Mouse (Mus musculus) lung, adult 18-20 months (tissue): ENCODE results near the gene Vangl2.

Experiments
- DNase-seq, 2 experiments: peaks; one replicate each; pipeline ENCODE4 v3.0.0; 2022; ENCODE audit warnings: mixed read lengths in 2 of 2

The Vangl2 gene

GRCm38 (mm10) chr1:172027010-172027808 is 1.0 kb downstream of the Vangl2 start:
- DNase-seq = peak; percentile 73 to 80

GRCm38 (mm10) chr1:172026201-172026901 is 1.9 kb downstream of the Vangl2 start:
- DNase-seq = no peak

GRCm38 (mm10) chr1:172025201-172025904 is 2.9 kb downstream of the Vangl2 start:
- DNase-seq = no peak

DNA sequence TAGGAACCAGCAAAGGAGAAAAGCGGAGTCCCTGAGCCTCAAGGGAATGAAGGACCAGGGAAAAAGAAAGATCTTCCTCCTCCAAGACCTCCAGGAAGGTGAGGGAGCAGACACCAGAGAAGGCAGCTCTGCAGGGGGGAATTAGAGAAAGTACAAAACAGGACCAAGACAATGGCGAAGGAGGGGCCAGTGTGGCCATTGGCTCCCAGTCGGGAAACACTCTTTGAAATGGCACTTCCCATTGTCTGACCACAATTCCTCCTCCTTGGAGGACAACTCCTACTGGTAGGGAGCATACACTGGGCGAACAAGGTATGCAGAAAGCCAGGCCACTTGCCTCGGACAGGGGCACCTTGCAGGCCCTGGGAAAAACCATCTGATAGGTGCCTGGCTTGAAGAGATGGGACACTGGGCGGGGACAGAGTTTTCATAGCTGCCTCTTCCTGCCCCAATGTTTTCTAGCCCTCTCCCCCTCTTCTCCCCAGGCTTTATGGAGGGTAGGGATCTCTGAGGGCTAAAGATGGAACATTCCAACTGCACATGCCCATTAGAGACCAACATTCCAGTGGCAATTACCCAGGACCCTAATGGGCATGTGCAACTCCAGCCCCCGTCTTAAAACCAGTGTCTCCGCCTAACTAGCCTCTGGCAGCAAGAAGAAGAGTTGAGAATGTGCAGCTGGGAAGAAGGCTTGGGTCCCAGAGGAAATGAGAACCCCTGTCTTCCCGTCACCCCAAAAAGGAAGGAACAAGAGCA is 3.9 kb downstream of the Vangl2 start:
- DNase-seq = no peak

DNA sequence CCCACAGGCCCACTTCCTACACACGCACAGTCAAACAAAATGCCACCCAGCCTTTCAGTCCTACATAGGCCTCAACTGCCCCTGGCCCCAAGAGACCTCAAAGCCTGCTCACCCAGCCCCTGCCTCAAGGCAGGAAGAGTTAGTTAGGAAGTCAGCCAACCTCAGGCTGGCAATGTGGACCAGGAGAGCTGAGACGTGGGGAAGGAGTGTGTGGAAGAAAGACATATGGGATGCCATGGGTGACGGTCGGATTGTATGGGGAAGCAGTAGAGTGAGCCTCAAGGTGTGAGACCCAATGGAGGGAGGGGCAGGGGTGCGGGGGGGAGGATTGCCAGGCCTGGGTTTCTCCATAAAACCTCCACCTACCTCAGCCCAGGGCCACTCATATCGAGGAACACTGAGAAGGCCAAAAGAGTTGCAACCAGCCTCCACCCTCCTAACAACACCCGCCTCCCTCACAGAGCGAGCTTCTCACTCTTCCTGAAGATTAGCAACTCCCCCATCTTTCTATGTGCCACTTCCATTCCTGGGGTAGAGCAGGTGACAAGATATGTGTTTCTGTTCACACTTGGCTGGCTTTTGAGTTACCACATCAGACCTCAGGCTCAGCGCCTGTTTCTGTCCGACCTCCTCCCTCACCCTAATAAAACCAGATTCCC is 8.3 kb downstream of the Vangl2 start:
- no peak for DNase-seq

DNA sequence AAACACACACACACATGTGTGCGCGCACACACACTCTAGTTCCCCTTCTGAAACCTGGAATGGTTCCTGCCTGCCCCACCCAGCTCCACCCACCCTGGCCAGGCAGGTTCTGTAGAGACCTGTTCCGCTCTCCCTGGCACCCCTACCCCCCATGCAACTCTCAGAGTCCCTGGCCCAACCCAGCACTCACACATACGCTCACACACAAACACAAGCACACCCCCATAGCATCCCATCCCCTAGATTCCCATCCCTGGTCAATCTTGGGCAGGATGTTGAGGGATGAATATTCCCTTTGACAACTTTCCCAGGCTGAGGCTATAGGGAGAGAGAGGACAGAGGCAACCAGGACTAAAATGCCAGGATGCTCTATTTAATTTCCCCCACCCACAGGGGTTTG is 8.9 kb downstream of the Vangl2 start:
- DNase-seq = peak in 1 of 2 experiments; percentile 13

DNA sequence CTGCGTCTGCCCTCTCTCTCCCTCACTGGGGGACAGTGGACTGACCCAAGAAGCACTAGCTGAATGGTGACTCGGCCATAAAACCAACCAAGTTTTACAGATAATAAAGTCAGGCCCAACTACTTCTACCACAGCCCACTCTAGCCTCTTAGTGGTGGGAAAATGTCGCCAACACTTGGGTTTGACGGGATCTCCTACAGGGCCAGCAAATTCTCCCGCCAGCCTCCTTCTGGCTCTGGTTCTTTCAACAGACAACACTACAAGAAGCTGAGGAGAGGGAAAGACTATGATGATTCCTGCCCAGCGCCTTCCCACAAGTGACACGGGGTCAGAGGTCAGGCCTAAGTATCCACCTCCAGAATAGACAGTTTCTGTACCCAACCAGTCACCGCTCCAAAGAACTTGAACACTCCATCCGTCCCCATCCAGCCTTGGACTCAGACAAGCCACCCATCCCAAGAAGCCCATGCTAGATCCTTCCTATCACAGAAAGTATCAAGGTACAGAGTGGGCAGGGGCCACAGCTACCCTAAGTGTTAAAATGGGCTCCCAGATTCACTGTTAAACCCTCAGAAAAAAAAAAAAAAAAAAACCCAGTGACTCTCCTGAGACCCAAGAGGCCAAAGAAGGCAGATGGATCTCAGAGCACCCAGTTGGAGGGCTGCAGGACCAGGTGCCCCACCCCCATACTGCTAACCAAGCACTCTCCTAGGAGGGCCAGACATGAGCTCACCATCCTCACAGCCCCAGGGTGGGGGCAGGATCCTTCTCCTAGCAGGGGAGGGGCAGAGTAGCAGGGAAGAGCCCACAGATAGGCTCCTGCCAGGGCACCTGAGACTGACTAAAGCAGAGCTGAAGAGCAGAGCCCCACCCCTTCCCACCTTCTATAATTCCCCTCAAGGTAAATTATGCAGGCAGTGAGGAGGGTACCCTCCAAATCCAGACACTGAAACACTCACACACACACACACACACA is 9.6 kb downstream of the Vangl2 start:
- no peak for DNase-seq

- DNase-seq = no peak
Observed at GRCm38 (mm10) chr1:172017517-172018070, 10.7 kb downstream of the Vangl2 start.

- no peak for DNase-seq
Observed at GRCm38 (mm10) chr1:172016660-172017516, 11.4 kb downstream of the Vangl2 start.

DNA sequence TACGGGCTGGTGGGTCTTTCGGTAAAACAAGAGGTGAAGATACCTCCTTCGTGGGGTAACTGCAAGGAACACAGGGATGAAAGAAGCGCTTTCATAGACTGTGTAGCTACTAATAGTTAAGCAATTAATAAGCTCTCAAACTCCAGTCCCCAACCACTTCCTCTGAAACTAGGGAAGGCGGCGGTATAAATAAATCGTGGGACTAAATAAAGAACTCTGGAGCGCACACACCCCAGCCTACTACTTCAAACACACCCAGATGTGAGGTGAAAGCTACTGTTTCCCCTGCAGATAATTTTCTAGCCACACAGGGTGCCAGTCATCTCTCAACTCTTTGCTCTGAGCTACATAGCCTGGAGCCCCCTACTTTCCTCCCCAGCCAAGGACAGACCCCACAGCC is 12.2 kb downstream of the Vangl2 start:
- no peak for DNase-seq

GRCm38 (mm10) chr1:172015312-172015939 is 12.8 kb downstream of the Vangl2 start:
- DNase-seq = no peak

DNA sequence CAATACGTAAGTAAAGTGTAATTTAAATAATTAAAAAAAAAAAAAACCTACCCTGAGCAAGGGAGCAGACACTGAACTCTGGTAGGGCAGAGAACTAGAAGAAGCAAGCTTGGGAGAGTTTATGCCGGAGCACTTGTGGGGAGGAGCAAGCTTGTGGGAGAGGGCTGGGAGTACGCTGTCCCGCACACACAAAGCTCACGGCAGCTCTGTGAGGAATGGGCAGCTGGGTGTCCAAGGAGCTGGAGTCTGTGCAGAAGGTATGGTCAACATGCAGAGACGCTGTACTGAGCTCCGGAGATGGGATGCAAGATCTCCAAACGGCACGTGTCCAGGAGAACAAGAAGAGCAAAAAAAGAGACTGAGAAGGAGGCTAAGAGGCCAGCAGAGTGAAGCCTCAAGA is 13.5 kb downstream of the Vangl2 start:
- DNase-seq = no peak

- DNase-seq = peak; percentile 44 to 62
Observed at GRCm38 (mm10) chr1:172012030-172012429, 16.2 kb downstream of the Vangl2 start.

GRCm38 (mm10) chr1:172010042-172010824 is 18.0 kb downstream of the Vangl2 start:
- DNase-seq = peak in 1 of 2 experiments; percentile 1

DNA sequence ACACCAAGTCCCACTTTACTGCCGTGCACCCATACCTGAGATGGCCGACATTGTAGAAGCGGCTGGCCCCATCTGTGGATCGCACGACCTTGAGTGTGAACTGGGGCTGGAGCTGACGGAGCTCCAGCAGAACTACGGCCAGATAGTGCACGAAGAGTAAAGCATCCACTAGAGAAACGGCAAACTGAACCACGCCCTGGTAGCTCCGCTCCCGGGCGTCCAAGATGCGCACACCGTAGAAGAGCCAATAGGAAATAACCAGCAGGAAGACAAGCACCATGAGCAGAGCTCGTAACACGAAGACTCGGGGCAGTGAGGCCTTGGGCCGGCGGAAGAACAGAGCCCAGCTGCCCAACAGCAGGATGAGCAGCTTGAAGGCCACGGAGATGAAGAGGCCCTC is 18.8 kb downstream of the Vangl2 start:
- DNase-seq = no peak

DNA sequence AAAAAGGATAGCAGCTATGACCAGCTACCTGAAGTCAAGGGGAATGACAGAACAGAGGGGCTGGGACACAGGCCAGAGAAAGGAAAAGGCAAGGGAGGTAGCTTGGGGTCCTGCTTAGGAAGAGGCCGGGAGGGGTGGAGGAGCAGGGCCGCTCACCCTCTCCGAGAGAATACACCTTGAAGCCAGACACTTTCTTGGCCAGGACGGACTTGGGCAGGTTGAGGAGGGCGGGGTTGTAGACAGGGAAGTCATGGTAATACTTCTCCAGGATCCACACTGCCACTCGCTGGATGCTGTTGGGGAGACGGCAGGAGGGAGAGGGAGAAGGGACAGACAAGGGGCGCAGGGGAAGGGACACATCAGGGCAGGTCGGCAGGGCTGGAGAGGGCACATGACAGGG is 19.9 kb downstream of the Vangl2 start:
- DNase-seq = no peak

DNA sequence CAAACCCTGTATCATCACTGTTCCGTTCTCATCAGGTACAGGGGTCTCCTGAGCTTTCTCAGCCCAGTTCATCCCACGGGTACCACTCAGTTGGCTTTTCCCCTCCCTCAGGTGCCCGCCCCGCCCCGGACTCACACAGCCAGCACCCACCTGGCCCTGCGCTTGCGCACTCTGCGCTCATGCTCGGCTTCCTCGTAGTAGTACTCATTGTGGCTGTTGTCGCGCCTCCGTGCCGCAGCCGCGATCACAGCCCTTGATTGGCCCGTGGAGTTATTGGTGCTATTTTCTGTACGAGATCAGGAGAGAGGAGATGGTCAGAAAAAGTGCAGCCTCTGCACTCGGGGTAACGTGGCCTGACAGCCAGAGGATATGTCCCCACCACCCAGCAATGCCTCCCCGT is 20.5 kb downstream of the Vangl2 start:
- no peak for DNase-seq

- no peak for DNase-seq
Observed at GRCm38 (mm10) chr1:172001665-172002064, 26.6 kb downstream of the Vangl2 start.
